Mouse (Mus musculus) heart, embryonic 16.5 days (tissue): ENCODE data around the gene Casz1. TPM values are rescaled to one million over a fixed set of nuclear protein-coding genes. Genes with fewer than 3 reads are reported as not detected.

Source experiments
- ATAC-seq: fragments of 200-750 bp; cut with Nextera tagmentation; replicated peaks from 2 replicates; pipeline ENCODE4 v1.8.0; 2017; ENCODE audit warnings: moderate number of reproducible peaks; ENCODE audit not compliant: insufficient read depth, low FRiP score; ENCODE audit errors: extremely low read depth
- H3K27ac ChIP-seq: fragments of 300-500 bp; sonication (generic); 2 replicates; pipeline ENCODE4 v1.5.1; 2014; ENCODE audit warnings: mild to moderate bottlenecking, low read length, control low read depth, moderate library complexity
- H3K27me3 ChIP-seq: fragments of 300-500 bp; sonication (generic); 2 replicates; pipeline ENCODE4 v1.6.1; 2014; ENCODE audit warnings: low read length, mixed read lengths; ENCODE audit not compliant: control insufficient read depth, insufficient read depth
- H3K36me3 ChIP-seq: fragments of 300-500 bp; sonication (generic); 2 replicates; pipeline ENCODE4 v1.6.1; 2014; ENCODE audit not compliant: control insufficient read depth, insufficient read depth
- H3K4me1 ChIP-seq: fragments of 300-500 bp; sonication (generic); 2 replicates; pipeline ENCODE4 v1.6.1; 2014; ENCODE audit warnings: low read length, mixed read lengths; ENCODE audit not compliant: control insufficient read depth, insufficient read depth
- H3K4me2 ChIP-seq: fragments of 300-500 bp; sonication (generic); 2 replicates; pipeline ENCODE4 v1.6.1; 2014; ENCODE audit warnings: low read depth, mild to moderate bottlenecking, control low read depth, low read length
- H3K4me3 ChIP-seq: fragments of 300-500 bp; sonication (generic); 2 replicates; pipeline ENCODE4 v1.5.1; 2014; ENCODE audit warnings: mild to moderate bottlenecking, control low read depth, low read length
- H3K9ac ChIP-seq: fragments of 300-500 bp; sonication (generic); 2 replicates; pipeline ENCODE4 v1.6.1; 2014; ENCODE audit warnings: low read length, control low read depth
- H3K9me3 ChIP-seq: fragments of 300-500 bp; sonication (generic); replicated peaks from 2 replicates; pipeline ENCODE4 v1.6.1; 2016; ENCODE audit warnings: low read length; ENCODE audit not compliant: control insufficient read depth
- WGBS: fragments of 180-500 bp; shearing (Covaris S2); extraction: QIAGEN DNeasy Blood & Tissue Kit; methylation state at CpG from one replicate; pipeline ENCODE4 v1.1.7; 2014; 5-methylcytosine and 5-hydroxymethylcytosine counted together
- polyA plus RNA-seq: library from polyadenylated mRNA; unstranded; fragments of >200 nt; fragmentation: Nextera tagmentation; extraction: Ambion mirVana; gene quantifications from 2 replicates; pipeline ENCODE4 v1.2.1, GENCODE M21; 2015

Casz1 gene
- polyA plus RNA-seq, 1 experiment from 2014 or later: 22.4 TPM

DNA sequence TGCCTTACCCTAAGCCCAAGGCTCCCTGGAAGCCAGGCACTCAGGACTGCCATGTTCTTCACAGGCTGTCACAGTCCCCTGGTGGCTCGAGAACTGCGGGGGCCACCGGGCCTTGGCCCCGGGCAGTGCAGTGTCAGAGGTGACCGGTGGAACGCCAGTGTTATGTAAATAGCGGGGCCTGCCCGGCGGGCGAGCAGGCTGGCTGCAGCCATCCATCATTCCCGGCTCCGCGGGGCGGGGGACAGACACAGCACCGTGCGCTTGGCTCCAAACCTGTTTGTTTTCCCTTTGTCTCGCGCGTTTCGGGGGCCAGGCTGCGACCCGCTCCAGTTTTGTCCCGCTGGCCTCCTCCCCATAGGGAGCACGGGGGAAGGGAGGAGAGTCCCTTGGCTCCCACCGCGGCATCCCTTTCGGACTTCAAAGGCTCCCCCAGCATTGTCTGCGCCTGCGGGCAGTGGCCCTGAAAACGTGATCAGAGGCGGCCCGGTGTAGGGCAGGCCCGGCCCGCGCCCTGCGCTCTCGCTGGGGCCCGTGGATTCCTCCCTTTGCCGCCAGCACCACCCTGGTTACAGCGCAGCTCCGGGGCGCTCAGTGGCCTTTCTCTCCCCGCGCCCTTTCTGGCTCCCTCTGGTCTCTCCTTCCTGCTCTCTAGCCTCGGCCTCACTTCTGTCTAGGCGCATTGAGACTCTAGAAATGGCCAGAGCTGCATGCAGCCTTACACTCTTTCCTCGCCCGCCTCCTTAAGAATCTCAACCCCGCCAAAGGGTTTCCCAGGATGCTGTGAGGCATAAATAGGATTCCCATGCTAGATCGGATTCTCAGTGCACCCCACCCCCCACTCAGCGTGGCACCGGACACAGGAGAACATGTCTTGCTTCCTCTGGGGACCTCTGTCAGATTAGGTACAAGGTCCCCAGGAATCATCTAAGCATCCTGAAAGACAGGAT is 86.9 kb downstream of the Casz1 start:
- no peaks in the 10 kb centered on the region for H3K9me3 ChIP-seq
- WGBS: 16% methylated on average over 52 of the region's 52 CpGs
- H3K9ac ChIP-seq: peak overlapping the region; percentile 58
- 0 out of 2 replicates have a peak, but pooled peaks have one; percentile 25 for ATAC-seq
- no peaks in the 10 kb centered on the region for H3K36me3 ChIP-seq
- H3K27ac ChIP-seq: no peak overlapping the region
- H3K4me3 ChIP-seq: peak overlapping the region; percentile 34
- peaks cover 19% of the 10 kb centered on the region for H3K27me3 ChIP-seq
- H3K4me1 ChIP-seq: peaks cover 18% of the 10 kb centered on the region
- peak overlapping the region; percentile 62 for H3K4me2 ChIP-seq

DNA sequence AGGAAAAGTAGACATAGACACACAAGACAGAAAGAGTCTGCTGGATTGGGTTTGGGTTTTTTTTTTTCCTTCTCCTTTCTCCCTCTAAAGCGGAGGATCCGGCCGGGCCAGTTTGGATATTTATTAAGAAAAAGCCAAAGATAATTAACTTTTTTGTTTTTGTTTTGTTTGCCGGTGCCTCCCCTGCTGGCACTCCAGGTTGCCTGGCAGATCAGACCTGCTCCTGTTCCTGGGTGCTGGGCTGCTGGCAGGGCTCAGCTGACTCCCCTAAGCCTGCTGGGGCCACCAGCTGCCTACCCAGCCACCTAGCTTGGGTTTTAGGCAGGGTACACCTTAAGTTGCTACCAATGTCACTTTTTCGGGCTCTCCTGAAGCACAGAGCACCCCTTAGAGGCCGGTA is 91.9 kb downstream of the Casz1 start:
- no peak overlapping the region for H3K27ac ChIP-seq
- H3K36me3 ChIP-seq: no peaks in the 10 kb centered on the region
- no peak for ATAC-seq
- H3K4me2 ChIP-seq: no peak overlapping the region
- 0 out of 2 replicates have a peak, but pooled peaks cover 6% of the 10 kb centered on the region for H3K27me3 ChIP-seq
- WGBS: 68% methylated on average over 6 of the region's 6 CpGs
- no peak overlapping the region for H3K4me3 ChIP-seq
- peaks cover 8% of the 10 kb centered on the region for H3K4me1 ChIP-seq
- no peaks in the 10 kb centered on the region for H3K9me3 ChIP-seq
- H3K9ac ChIP-seq: no peak overlapping the region

DNA sequence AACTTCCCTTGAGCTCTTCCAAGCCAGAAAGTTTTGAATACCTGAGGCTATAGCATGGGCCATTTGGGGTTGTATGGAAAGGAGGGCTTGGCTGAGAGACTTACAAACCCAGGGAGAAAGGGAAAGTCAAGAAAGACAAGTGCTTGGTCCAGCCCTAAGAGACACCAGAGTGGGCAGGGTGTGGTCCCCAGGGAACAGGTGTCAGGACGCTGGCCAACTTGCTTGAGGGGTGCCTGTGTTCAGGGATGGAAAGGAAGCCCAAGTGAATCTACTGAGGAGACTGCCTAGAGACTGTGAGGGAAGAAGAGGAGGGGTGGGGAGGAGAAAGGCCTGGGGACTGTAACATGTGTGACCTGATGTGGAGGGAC is 95.7 kb downstream of the Casz1 start:
- H3K27me3 ChIP-seq: no peaks in the 10 kb centered on the region
- H3K36me3 ChIP-seq: no peaks in the 10 kb centered on the region
- WGBS: 40% methylated on average over 1 of the region's 1 CpGs
- H3K9me3 ChIP-seq: no peaks in the 10 kb centered on the region
- H3K9ac ChIP-seq: peak overlapping the region; percentile 85
- peak overlapping the region; percentile 88 for H3K4me2 ChIP-seq
- ATAC-seq: no peak
- H3K4me3 ChIP-seq: peak overlapping the region; percentile 74
- peaks cover 26% of the 10 kb centered on the region for H3K4me1 ChIP-seq
- H3K27ac ChIP-seq: peak overlapping the region; percentile 88

DNA sequence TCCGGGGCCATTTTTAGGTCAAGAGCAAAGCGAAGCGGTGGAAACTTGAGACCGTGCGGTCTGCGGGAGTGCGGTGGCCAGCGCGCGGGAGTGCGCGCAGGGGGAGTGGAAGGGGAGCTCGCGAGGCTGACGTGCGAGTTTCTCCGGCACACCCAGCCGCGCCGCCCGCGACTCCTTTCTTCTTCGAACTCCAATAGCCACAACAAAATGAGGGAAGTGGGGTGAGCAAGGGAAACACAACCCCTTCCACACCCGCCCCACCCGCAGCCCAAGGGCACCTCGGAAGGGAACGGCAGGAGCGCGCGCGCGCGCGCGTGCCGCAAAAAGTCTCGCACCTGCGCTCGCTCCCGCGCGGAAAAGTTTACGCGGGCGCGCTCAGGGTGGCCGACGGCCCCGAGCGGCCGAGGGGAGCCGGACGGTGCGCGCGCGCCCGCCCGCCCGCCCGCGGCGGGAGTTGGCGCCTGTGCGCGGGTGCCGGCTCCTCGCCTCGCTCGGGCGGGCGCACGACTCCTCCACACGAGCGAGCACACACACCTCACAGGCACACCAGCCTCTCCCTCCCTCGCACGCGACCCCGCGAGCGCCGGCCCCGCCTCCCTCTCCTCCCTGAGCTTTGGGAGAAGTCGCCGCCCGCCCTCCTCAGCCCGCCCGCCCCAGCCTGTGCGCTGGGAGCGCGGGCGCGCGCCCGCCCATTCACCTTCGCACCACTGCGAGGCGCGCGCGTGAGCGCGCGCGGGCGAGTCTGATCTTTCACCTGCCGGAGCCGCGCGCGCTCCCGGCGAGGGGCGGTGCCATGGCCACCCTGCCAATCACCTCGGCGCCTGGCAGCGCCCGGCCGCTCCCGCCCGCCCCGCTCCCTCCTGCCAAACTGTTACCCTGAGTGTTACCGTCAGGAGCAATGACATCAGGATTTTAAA is 96.3 kb downstream of the Casz1 start:
- Histone ChIP-seq H3K9ac (peak overlapping the region; percentile 85), H3K36me3 (no peaks in the 10 kb centered on the region), H3K4me2 (peak overlapping the region; percentile 88), H3K27ac (peak overlapping the region; percentile 88), H3K4me3 (peak overlapping the region; percentile 74), H3K27me3 (no peaks in the 10 kb centered on the region), H3K4me1 (peaks cover 33% of the 10 kb centered on the region), H3K9me3 (no peaks in the 10 kb centered on the region)
- ATAC-seq: peak; percentile 89
- under 1% methylated on average over 119 of the region's 123 CpGs for WGBS

DNA sequence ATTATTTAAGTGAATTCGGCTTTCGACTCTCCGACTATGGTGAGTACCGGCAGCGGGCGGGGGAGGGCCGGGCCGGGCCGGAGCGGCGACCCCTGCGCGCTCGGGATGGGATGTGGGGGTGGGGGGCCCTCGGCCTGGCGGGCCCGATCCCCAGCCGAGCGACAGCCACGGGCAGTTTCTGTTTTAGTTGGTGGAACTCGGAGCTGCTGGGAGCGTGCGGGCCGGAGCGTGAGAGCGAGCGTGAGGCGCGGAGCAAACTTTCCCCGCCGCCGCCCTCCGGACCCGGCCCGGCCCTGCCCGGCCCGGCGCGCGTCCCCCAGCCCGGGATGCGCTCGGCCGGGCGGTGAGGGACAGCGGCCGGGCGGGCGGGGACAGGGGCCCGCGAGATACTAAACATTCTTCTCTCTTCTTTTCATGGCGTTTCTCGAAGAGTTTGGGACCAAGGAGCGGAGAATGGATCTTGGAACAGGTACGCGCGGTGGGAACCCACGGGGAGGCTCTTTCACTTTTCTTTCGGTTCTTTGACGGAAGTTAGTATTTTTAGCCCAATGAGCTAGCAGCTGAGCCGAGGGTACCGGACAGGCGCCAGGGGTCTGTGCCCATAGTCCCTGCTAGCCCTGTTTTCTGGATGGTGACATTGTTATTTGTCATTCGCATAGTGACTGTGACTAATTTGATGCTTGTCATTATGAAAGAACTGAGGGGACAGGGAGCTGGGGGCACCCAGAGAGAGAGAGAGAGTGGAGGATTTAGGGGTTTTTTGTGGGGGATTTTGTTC is 97.2 kb downstream of the Casz1 start:
- H3K27ac ChIP-seq: peak overlapping the region; percentile 88
- no peaks in the 10 kb centered on the region for H3K27me3 ChIP-seq
- H3K4me1 ChIP-seq: peaks cover 42% of the 10 kb centered on the region
- H3K9me3 ChIP-seq: no peaks in the 10 kb centered on the region
- peak overlapping the region; percentile 74 for H3K4me3 ChIP-seq
- ATAC-seq: peak; percentile 4; the same call in 1 of the 2 replicates
- H3K4me2 ChIP-seq: peak overlapping the region; percentile 88
- 2% methylated on average over 45 of the region's 64 CpGs for WGBS
- H3K36me3 ChIP-seq: no peaks in the 10 kb centered on the region
- peak overlapping the region; percentile 85 for H3K9ac ChIP-seq

DNA sequence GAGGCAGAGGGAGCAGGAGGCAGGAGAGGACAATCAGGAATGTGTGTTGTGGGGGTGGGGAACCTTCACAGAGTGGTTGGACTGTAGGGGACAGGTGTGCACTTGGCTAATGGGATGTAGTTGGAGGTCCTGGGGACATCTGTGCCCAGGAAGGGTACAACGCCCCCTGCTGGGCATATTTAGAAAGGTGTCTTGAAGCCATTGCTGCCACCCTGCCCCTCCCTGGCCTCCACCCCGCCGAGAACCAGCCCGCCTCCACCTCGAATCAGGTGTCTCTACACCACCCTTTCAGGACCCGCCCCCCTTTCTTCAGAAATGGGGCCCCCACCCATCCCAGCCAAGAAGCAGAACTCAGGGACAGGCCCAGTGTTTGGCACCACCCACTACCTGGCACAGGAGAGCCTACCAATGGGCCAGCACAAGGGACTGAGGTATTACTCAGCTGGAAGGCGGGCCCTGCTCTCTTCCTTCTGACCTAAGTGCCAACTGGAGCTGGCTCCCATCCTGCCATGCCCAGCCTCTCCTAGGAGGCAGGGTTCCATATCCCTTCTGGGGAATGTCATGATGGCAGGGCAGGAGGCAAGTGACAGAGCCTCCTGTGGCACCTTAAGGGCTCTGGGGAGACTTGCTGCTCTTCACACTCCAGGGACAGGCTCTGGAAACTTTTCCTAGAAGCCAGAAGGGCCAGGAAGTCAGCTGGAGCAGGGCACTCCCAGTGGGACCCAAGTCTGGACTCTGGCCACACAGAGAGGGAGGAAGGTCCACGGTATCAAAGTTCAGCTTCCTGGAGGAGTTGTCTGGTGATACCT is 98.9 kb downstream of the Casz1 start:
- no peak overlapping the region; the same call in 1 of the 2 replicates for H3K4me3 ChIP-seq
- no peak overlapping the region for H3K9ac ChIP-seq
- peak overlapping the region; percentile 88; the same call in 1 of the 2 replicates for H3K27ac ChIP-seq
- H3K9me3 ChIP-seq: no peaks in the 10 kb centered on the region
- WGBS: 25% methylated on average over 8 of the region's 8 CpGs
- peaks cover 56% of the 10 kb centered on the region for H3K4me1 ChIP-seq
- no peaks in the 10 kb centered on the region for H3K27me3 ChIP-seq
- H3K36me3 ChIP-seq: no peaks in the 10 kb centered on the region
- H3K4me2 ChIP-seq: peak overlapping the region; percentile 88
- no peak for ATAC-seq

DNA sequence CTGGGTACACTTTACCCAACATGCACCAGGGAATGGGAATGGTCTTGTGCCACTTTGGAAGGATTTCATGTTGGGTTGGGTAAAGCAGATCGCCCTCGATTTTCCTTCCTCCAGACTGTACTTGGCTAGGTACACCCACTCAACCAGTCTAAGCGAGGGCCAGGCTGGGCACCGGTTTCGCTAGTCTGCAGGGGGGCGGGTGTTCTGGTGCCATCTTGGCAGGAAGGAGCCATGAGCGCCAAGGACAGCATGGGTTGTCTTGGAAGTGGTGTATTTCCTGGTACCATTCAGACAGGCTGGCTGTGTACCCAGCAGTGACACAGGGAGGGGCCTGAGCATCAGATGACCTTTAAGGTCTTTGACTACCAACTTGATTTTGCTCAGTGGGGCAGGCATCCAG is 101.1 kb downstream of the Casz1 start:
- no peak overlapping the region for H3K4me2 ChIP-seq
- H3K9me3 ChIP-seq: no peaks in the 10 kb centered on the region
- 92% methylated on average over 7 of the region's 7 CpGs for WGBS
- no peak overlapping the region for H3K9ac ChIP-seq
- ATAC-seq: no peak
- no peaks in the 10 kb centered on the region for H3K36me3 ChIP-seq
- peak overlapping the region; percentile 18; the same call in 1 of the 2 replicates for H3K27ac ChIP-seq
- peaks cover 74% of the 10 kb centered on the region for H3K4me1 ChIP-seq
- H3K27me3 ChIP-seq: no peaks in the 10 kb centered on the region
- H3K4me3 ChIP-seq: no peak overlapping the region

DNA sequence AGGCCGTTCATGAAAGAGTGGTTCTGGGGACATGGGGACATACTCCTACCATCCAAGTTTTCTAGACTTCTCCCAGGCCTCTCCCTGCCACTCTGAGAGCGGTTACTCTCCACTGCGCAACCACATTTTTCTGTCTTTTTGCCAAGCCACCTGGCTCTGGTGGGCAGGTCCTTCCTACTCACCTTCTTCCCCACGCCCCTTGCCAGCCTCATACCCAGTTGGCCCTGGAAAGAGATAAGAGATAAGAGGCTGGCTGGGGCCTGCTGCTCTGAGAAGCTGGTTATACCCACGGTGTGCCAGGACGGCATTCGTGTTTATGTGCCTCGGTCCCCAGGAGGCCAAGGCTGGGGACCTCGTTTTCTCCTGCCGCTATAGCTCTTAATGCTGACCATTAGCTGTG is 102.6 kb downstream of the Casz1 start:
- peaks cover 88% of the 10 kb centered on the region for H3K4me1 ChIP-seq
- H3K36me3 ChIP-seq: no peaks in the 10 kb centered on the region
- WGBS: 72% methylated on average over 10 of the region's 10 CpGs
- H3K9me3 ChIP-seq: no peaks in the 10 kb centered on the region
- H3K27ac ChIP-seq: peak overlapping the region; percentile 93
- no peak overlapping the region for H3K4me3 ChIP-seq
- no peaks in the 10 kb centered on the region for H3K27me3 ChIP-seq
- H3K4me2 ChIP-seq: no peak overlapping the region
- H3K9ac ChIP-seq: no peak overlapping the region
- ATAC-seq: no peak
